10 mouse cellular contexts compared by ENCODE assay signal in the genomic region with DNA sequence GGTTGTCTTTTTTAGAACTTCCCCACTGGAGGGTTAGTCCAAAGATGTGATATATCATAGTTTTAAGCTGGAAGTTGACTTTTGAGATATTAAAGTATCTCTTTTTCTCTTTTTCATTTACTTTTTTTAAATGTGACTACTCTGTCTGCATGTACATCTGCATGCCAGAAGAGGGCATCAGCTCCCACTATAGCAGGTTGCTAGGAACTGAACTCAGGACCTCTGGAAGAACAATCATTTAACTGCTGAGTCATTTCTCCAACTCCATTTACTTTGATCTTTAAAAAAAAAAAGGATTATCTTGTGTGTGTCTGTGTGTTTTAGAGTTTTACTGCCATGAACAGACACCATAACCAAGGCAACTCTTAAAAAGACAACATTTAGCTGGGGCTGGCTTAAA. TPM values are rescaled to one million over a fixed set of nuclear protein-coding genes. Genes with fewer than 3 reads are reported as not detected.
"Had no signal": no experiment of that assay in that cellular context is flagged by ENCODE, and none has a peak within 500 bp of the region (broad histone marks: within the 10 kb centered on the region; RNA-seq: fewer than 3 reads in every experiment).

No protein-coding gene starts in this region.

- DNase-seq: kidney, adult 8-10 months; liver, embryonic 13.5 days; lung, adult 18-20 months; thymus, postnatal 14 days had no signal

- H3K4me2 ChIP-seq: limb, embryonic 15.5 days; liver, embryonic 13.5 days; midbrain, embryonic 12.5 days; neural tube, embryonic 12.5 days had no signal

- H3K36me3 ChIP-seq: liver, embryonic 13.5 days had no signal

- H3K4me3 ChIP-seq: limb, embryonic 15.5 days; liver, embryonic 13.5 days; midbrain, embryonic 12.5 days; neural tube, embryonic 12.5 days had no signal

- H3K27me3 ChIP-seq: limb, embryonic 15.5 days; midbrain, embryonic 12.5 days; neural tube, embryonic 12.5 days had no signal

- H3K27ac ChIP-seq: kidney, postnatal 0 days; limb, embryonic 15.5 days; liver, embryonic 13.5 days; midbrain, embryonic 12.5 days; neural tube, embryonic 12.5 days had no signal

- H3K9ac ChIP-seq: limb, embryonic 15.5 days; liver, embryonic 13.5 days; midbrain, embryonic 12.5 days; neural tube, embryonic 12.5 days had no signal

- ATAC-seq: intestine, postnatal 0 days had no signal

- H3K4me1 ChIP-seq: limb, embryonic 15.5 days; neural tube, embryonic 12.5 days had no signal

- H3K9me3 ChIP-seq: limb, embryonic 15.5 days; midbrain, embryonic 12.5 days had no signal

RNA-seq across cellular contexts. Expression of a gene that starts 48.1 kb away (rescaled TPM):
- total RNA-seq: neutrophil, adult 5-6 weeks had no signal
